Mouse (Mus musculus): ENCODE results near the gene Snrpe.

DNA sequence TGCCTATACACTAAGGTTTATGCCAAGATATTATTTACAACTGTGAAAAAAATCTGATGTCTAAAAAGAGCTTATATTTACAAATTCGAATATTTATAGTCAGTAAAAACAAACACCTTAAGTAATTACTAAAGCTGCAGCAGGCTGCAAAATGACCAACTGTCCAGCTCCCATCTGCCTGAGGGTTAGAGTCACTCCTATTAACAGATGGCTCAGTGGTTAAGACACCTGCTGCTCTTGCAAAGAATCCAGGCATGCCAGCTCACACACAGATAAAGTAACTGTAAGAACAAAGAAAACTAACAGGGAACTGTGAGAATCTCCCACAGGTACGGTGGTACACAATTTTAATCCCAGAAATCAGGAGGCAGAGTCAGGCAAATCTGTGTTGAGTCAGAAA is 15.0 kb upstream of the Snrpe start:
- TF ChIP-seq CTCF (IDR thresholded peaks at IDR 0.05; ENCODE audit: control insufficient read depth, insufficient read depth, insufficient read length), result no peak
- no peak for TF ChIP-seq MYOG (IDR thresholded peaks at IDR 0.05; ENCODE audit: control insufficient read depth, extremely low read depth, insufficient read length)
- TF ChIP-seq MYOD1 (IDR thresholded peaks at IDR 0.05; ENCODE audit: control insufficient read depth, insufficient read length, low read depth), result no peak
